Mouse (Mus musculus) liver, adult 2 months (tissue): ENCODE measurements around the gene Rad50. TPM values are rescaled to one million over a fixed set of nuclear protein-coding genes. Genes with fewer than 3 reads are reported as not detected.

ENCODE experiments used
- DNase-seq: peaks from one replicate; pipeline ENCODE4 v3.0.0-alpha.2; 2011; ENCODE audit warnings: low read depth, low spot score; ENCODE audit errors: extremely low read depth
- H3K27ac ChIP-seq: fragments of 200-500 bp; replicated peaks from 2 replicates; pipeline ENCODE4 v1.5.1; 2012; ENCODE audit warnings: low read depth, mild to moderate bottlenecking, control low read depth, inconsistent platforms, low read length; ENCODE audit not compliant: insufficient read depth
- H3K27me3 ChIP-seq: fragments of 200-500 bp; 2 replicates; pipeline ENCODE4 v1.6.1; 2012; ENCODE audit warnings: mild to moderate bottlenecking, moderate library complexity, low read length, inconsistent platforms; ENCODE audit not compliant: control insufficient read depth, insufficient read depth
- H3K36me3 ChIP-seq: fragments of 200-500 bp; 2 replicates; pipeline ENCODE4 v1.6.1; 2012; ENCODE audit warnings: low read length, inconsistent platforms; ENCODE audit not compliant: control insufficient read depth, insufficient read depth
- H3K4me1 ChIP-seq: fragments of 200-500 bp; 2 replicates; pipeline ENCODE4 v1.6.1; 2011; ENCODE audit warnings: low read length; ENCODE audit not compliant: control insufficient read depth, insufficient read depth
- H3K4me3 ChIP-seq: fragments of 200-500 bp; 2 replicates; pipeline ENCODE4 v1.5.1; 2011; ENCODE audit warnings: low read depth, mild to moderate bottlenecking, control low read depth, low read length, moderate library complexity; ENCODE audit not compliant: insufficient read depth
- H3K79me2 ChIP-seq: fragments of 200-500 bp; 2 replicates; pipeline ENCODE4 v1.6.1; 2012; ENCODE audit warnings: inconsistent platforms, mild to moderate bottlenecking, low read length, moderate library complexity; ENCODE audit not compliant: control insufficient read depth, insufficient read depth
- H3K9ac ChIP-seq: fragments of 200-500 bp; 2 replicates; pipeline ENCODE4 v1.6.1; 2012; ENCODE audit warnings: low read depth, mild to moderate bottlenecking, control low read depth, inconsistent platforms, low read length
- CTCF ChIP-seq: fragments of 200-500 bp; IDR thresholded peaks from 2 replicates; pipeline ENCODE4 v1.5.1; 2011; ENCODE audit warnings: low read depth, low read length, control low read depth
- POLR2A ChIP-seq: fragments of 200-500 bp; IDR thresholded peaks from 2 replicates; pipeline ENCODE4 v1.6.1; 2011; ENCODE audit warnings: low read length, control low read depth; ENCODE audit not compliant: insufficient read depth; ENCODE audit errors: extremely low read depth
- WGBS: fragments of 180-500 bp; shearing (Covaris S2); methylation state at CpG from one replicate; pipeline ENCODE4 v1.1.7; 2018; 5-methylcytosine and 5-hydroxymethylcytosine counted together
- polyA plus RNA-seq: library from polyadenylated mRNA; depleted of rRNA; stranded (reverse); fragments of >200 nt; gene quantifications from 2 replicates; pipeline ENCODE4 v1.2.3, GENCODE M21; 2012; rRNA removed
- total RNA-seq: library from RNA; depleted of rRNA; stranded (reverse); fragments of >200 nt; gene quantifications from 2 replicates; pipeline ENCODE4 v1.2.3, GENCODE M21; 2014; rRNA removed

The Rad50 gene
- total RNA-seq (4.9 and 5.4 TPM in 2 replicates), polyA plus RNA-seq (1.2 and 1.7 TPM in 2 replicates)

GRCm38 (mm10) chr11:53706934-53707717 is at the start of gene Rad50:
Gene Rad50 (minus strand): TSS chr11:53707319.
- H3K27me3 ChIP-seq = no peaks in the 10 kb centered on the region
- H3K79me2 ChIP-seq = no peaks in the 10 kb centered on the region; the same call in 1 of the 2 replicates
- 3% methylated on average over 55 of the region's 55 CpGs for WGBS
- H3K27ac ChIP-seq = peak within 1 kb of the TSS; percentile 62
- TF ChIP-seq CTCF (no peak), POLR2A (peak; percentile 37; the same call in 1 of the 2 replicates)
- H3K36me3 ChIP-seq = 0 out of 2 replicates have a peak, but pooled peaks cover 1% of the 10 kb centered on the region
- peak within 1 kb of the TSS; percentile 75 for H3K4me3 ChIP-seq
- H3K4me1 ChIP-seq = peaks cover 3% of the 10 kb centered on the region
- peak within 1 kb of the TSS; percentile 77 for H3K9ac ChIP-seq
- peak; percentile 84 for DNase-seq

GRCm38 (mm10) chr11:53755011-53755595 is 48.0 kb upstream of the Rad50 start:
- peaks cover 5% of the 10 kb centered on the region; the same call in 1 of the 2 replicates for H3K4me1 ChIP-seq
- DNase-seq = no peak
- 66% methylated on average over 12 of the region's 12 CpGs for WGBS
- no peaks in the 10 kb centered on the region for H3K27me3 ChIP-seq
- H3K9ac ChIP-seq = no peak overlapping the region
- no peaks in the 10 kb centered on the region for H3K36me3 ChIP-seq
- H3K79me2 ChIP-seq = no peaks in the 10 kb centered on the region
- TF ChIP-seq POLR2A (no peak), CTCF (no peak)
- H3K27ac ChIP-seq = no peak overlapping the region
- no peak overlapping the region for H3K4me3 ChIP-seq

GRCm38 (mm10) chr11:53749716-53750352 is 42.7 kb upstream of the Rad50 start:
- WGBS = 85% methylated on average over 5 of the region's 5 CpGs
- H3K4me1 ChIP-seq = no peaks in the 10 kb centered on the region
- H3K36me3 ChIP-seq = no peaks in the 10 kb centered on the region
- TF ChIP-seq CTCF (no peak), POLR2A (no peak)
- no peak overlapping the region for H3K9ac ChIP-seq
- H3K27ac ChIP-seq = no peak overlapping the region
- H3K79me2 ChIP-seq = no peaks in the 10 kb centered on the region
- no peak overlapping the region for H3K4me3 ChIP-seq
- DNase-seq = no peak
- no peaks in the 10 kb centered on the region for H3K27me3 ChIP-seq

- no peaks in the 10 kb centered on the region for H3K79me2 ChIP-seq
- WGBS = 93% methylated on average over 4 of the region's 4 CpGs
These were observed 42.2 kb upstream of the Rad50 start for GRCm38 (mm10) chr11:53749306-53749705.

GRCm38 (mm10) chr11:53748614-53749013 is 41.5 kb upstream of the Rad50 start:
- no peaks in the 10 kb centered on the region for H3K79me2 ChIP-seq
- no peaks in the 10 kb centered on the region for H3K36me3 ChIP-seq
- H3K27me3 ChIP-seq = no peaks in the 10 kb centered on the region
- H3K9ac ChIP-seq = no peak overlapping the region
- DNase-seq = no peak
- H3K4me1 ChIP-seq = no peaks in the 10 kb centered on the region
- WGBS = 89% methylated on average over 6 of the region's 6 CpGs
- no peak overlapping the region for H3K27ac ChIP-seq
- H3K4me3 ChIP-seq = no peak overlapping the region
- TF ChIP-seq POLR2A = no peak
- no peak for TF ChIP-seq CTCF

More at GRCm38 (mm10) chr11:53749306-53749705, 42.2 kb upstream of the Rad50 start:
- Histone ChIP-seq H3K4me1 (no peaks in the 10 kb centered on the region), H3K27ac (no peak overlapping the region), H3K36me3 (no peaks in the 10 kb centered on the region), H3K27me3 (no peaks in the 10 kb centered on the region), H3K9ac (no peak overlapping the region), H3K4me3 (no peak overlapping the region)
- no peak for DNase-seq
- TF ChIP-seq POLR2A (no peak), CTCF (no peak)
